Mouse (Mus musculus) embryonic fibroblast, embryonic 13.5 days (primary cell): Measurements from ENCODE around the gene Baat.

Experiments
- CTCF ChIP-seq: IDR thresholded peaks from 2 replicates; pipeline ENCODE4 v1.5.1; 2011; ENCODE audit warnings: mild to moderate bottlenecking, control low read depth, low read length, moderate library complexity, borderline replicate concordance; ENCODE audit not compliant: insufficient read depth
- POLR2A ChIP-seq: IDR thresholded peaks from 2 replicates; pipeline ENCODE4 v1.6.1; 2011; ENCODE audit warnings: low read depth, mild to moderate bottlenecking, control low read depth, low read length, moderate library complexity

DNA sequence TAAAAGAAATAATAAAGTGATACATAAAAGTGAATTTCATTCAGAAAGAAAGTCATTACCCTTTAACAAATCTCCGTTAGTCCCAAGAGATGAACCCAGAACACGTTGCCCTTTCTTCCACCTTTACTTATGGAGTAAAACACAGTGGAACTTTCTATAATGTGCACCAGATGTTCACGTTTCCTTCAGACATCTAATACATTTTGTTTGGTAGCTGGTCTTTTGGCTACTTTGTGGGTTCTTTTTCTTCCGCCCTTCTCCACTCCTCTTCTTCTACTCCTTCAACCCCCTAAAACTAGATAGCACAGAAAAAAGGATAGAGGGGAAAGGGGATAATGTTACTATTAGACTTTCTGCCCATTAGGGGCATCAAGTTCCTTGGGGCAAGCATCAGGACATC, 6.3 kb upstream of the Baat start:
- TF ChIP-seq CTCF (no peak), POLR2A (no peak)
